Mouse (Mus musculus) effector memory CD4-positive, alpha-beta T cell, adult 7 months (primary cell): ENCODE results near the gene Gm28038. TPM values are rescaled to one million over a fixed set of nuclear protein-coding genes. Genes with fewer than 3 reads are reported as not detected.

ENCODE experiments used
- polyA plus RNA-seq: library from polyadenylated mRNA; unstranded; fragments of 100-300 nt; shearing (Covaris generic); gene quantifications from one replicate; pipeline ENCODE4 v1.2.1, GENCODE M21; 2017

The Gm28038 gene
- not detected for polyA plus RNA-seq

GRCm38 (mm10) chr2:30280743-30281142, at the start of gene Gm28038:
Gm28038 (plus strand) TSS chr2:30281043.

GRCm38 (mm10) chr2:30237199-30237880, 43.5 kb upstream of the Gm28038 start, which contains the start of gene Lrrc8a:
Lrrc8a (plus strand) TSS chr2:30237715.

GRCm38 (mm10) chr2:30240267-30240666, 40.6 kb upstream of the Gm28038 start, which contains the start of gene Gm28035:
Gm28035 (plus strand) TSS chr2:30240567.

DNA sequence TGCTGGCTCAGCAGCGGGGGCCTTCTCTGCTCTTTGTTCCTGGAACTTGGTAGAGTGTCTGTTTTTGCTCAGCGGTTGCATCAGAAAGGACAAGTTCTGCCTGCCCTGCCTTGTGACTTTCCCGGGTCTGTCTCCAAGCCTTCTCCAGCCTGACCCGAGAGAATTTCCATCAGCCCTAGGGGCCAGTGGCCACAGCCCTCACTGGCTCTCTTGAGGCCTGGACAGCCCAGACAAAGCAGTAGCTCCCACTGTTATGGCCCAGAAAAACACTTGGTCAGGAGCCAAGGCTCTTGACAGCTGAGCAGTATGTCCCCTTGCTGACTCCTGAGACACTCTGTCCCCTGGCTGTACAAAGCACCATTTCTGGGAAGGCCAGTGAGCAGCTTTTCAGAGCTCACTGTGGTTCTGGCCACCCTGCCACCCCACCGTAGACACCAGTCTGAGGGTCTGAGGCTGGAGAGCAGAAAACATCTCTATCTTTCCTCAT, 15.0 kb upstream of the Gm28038 start, which contains the start of gene Phyhd1:
Gene Phyhd1, plus strand, starts transcription at position 437 of the 487 bp plus-strand sequence.

DNA sequence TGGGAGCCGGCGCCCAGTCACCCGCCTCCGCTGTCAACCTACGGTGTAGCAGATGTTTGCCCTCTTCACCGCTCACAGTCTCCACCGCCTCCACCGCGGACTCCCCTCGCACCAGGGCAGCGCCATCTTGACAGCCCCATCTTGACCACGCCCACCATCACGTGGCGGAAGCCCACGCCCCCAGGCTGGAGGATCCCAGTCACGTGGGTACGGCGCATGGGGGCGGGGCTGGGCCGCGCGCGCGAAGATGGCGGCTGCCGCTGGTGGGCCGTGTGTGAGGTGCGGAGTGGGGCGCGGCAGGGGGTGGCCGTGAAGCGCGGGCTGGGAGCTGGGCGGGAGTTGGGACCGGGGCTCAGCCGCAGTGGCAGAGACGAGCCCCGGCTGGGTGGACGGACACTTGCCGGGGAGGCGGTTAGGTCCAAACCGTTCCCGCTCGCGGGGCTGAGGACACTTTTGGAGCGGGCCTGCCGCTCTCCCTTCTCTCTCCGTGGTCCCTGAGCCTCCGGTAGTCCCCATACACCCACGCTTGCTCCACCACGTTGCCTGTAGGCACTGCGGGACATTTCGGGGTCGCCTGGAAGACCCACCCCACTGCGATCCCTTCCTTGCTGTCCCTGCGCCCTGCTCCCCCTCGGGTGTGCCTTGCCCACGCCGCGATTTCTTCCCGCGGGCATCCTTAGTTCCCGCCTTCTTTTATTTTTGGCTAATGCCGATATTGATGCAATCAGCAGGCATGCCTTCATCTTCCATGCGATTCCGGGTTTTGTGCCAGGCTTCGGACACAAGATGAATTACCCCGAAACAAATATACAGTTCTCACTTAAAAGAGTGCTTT, 5.6 kb downstream of the Gm28038 start, which contains the start of the genes Dolk and Nup188:
Gene Dolk, minus strand, starts transcription at position 143 of the 835 bp plus-strand sequence.
Gene Nup188, plus strand, starts transcription at position 206 of the 835 bp plus-strand sequence.

Other genes with a start within 250 kb of the Gm28038 start
- 2.3 TPM for gene Wdr34, start 232.2 kb upstream of the Gm28038 start, polyA plus RNA-seq
- gene Set, start 223.7 kb upstream of the Gm28038 start, polyA plus RNA-seq = 287 TPM
- 1.1 TPM for gene Pkn3, start 203.4 kb upstream of the Gm28038 start, polyA plus RNA-seq
- gene Zdhhc12, start 187.4 kb upstream of the Gm28038 start, polyA plus RNA-seq = 9.4 TPM
- 21.4 TPM for gene Zer1, start 156.5 kb upstream of the Gm28038 start, polyA plus RNA-seq
- 5.4 TPM for gene Tbc1d13, start 147.3 kb upstream of the Gm28038 start, polyA plus RNA-seq
- 23.6 TPM for gene Endog, start 109.5 kb upstream of the Gm28038 start, polyA plus RNA-seq
- gene Spout1, start 102.6 kb upstream of the Gm28038 start, polyA plus RNA-seq = 28.2 TPM
- gene Kyat1, start 75.2 kb upstream of the Gm28038 start, polyA plus RNA-seq = 7.8 TPM
- 3.4 TPM for gene Lrrc8a, start 43.3 kb upstream of the Gm28038 start, polyA plus RNA-seq
- 1.6 TPM for gene Gm28035, start 40.5 kb upstream of the Gm28038 start, polyA plus RNA-seq
- gene Phyhd1, start 14.8 kb upstream of the Gm28038 start, polyA plus RNA-seq = 1.5 TPM
- 6.4 TPM for gene Dolk, start 5.3 kb downstream of the Gm28038 start, polyA plus RNA-seq
- 16.6 TPM for gene Nup188, start 5.4 kb downstream of the Gm28038 start, polyA plus RNA-seq
- 79.2 TPM for gene Sh3glb2, start 78.3 kb downstream of the Gm28038 start, polyA plus RNA-seq
- gene Miga2, start 83.2 kb downstream of the Gm28038 start, polyA plus RNA-seq = 4.6 TPM
- 20.8 TPM for gene Dolpp1, start 111.2 kb downstream of the Gm28038 start, polyA plus RNA-seq
- gene Crat, start 134.8 kb downstream of the Gm28038 start, polyA plus RNA-seq = 11.1 TPM
- 91.0 TPM for gene Ptpa, start 135.0 kb downstream of the Gm28038 start, polyA plus RNA-seq
- gene Ier5l, start 193.2 kb downstream of the Gm28038 start, polyA plus RNA-seq = 29.6 TPM